Mouse (Mus musculus) MN1 (cell line): ENCODE data around the gene Ring1.
"Not testable (repeated sequence)": the region's sequence is repeated elsewhere in the genome, so short reads cannot be mapped to it uniquely, and the experiment has no call there.

Source experiments
- DNase-seq: peaks from one replicate; pipeline ENCODE4 v3.0.0-alpha.2; 2016; ENCODE audit warnings: low spot score

The Ring1 gene

DNA sequence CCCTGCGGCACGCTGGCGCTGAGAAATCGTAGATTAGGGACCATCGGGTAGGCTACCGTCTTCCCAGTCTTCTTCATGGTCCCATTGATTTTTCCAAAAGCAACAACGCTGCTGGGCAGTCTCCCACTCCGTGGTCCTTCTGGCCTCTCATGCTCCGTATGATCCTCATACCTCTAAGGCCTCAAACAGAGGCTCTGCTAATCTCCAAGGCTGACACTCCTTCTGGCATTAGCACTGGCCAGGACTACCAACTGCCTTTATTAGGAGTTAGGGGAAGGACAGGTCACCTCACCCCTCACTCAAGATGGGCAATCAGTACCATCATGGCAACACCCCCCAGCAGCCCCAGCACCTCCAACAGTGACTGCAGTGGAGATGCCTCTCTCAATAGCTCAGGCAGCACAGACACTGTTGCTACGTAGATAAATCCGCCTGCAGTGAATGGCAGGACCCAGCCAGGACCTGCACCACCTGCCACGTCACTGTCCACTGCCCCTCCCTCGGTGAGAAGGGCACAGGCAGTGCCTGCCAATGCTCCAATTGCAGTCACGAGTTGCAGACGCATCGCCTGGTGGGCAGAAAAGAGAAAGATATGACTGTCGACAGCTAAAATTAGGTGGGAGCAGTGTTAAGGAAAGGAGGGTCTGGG lies 4.1 kb upstream of the Ring1 start:
- peak; percentile 67 for DNase-seq

DNA sequence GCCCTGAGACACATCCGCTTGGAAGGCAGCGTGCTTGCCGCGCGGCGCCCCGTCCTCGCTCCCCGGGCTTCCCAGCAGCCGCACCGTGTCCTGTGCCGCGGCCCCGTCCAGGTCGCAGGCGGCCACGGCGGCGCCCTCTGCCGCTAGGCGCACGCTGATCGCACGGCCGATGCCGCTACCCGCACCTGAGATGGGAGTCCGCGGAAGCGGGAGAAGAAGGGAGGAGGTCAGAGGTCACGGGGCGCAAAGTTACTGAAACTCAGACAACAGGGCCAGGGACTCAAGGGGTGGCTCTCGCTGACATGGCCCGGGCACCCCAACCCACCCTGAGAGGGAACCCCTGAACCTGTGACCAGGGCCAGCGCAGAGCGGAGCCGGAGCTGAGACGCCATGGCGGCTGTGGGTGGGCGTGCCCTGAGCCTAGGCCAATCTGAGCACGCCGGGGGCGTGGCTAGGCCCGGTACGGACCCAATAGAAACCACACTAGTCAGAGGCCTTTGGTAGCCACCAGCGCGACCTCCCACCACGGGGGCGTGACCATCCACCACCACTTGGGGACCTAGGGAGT lies 3.3 kb upstream of the Ring1 start, which contains the start of gene H2-Ke6:
H2-Ke6 (minus strand) TSS at position 405 of the 568 bp plus-strand sequence.
- DNase-seq, result peak; percentile 86

DNA sequence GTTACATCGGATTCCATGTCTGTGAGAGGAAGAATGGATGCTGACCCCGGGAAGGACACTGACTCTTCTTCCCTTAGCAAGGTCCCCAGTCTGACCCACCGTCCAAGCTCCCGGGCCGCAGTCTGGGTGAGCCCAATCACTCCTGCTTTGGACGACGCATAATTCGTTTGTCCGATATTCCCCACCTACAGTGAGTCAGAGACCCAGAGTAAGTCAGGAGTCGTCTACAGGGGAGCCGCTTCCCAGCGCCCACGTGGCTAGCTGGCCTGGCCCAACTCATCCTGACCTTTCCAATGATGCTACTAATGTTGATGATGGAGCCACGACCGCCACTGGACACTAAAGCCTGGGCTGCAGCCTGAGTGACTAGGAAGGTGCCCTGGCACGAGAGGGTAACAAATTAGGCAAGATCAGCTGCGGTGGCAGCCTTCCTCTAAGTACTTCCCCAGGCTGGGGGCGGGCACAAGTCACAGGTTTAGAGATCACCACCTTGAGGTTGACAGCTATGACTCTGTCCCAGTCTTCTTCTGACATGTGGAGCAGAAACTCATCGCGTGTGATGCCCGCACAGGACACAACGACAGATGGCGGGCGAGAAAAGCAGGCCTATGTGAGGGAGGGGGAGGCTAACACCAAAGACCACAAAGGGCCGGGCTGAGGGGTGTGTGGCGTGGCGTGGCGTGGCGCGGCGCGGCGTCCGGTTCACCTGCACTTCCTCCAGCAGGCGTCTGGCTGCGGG lies 2.6 kb upstream of the Ring1 start:
- peak; percentile 51 for DNase-seq

DNA sequence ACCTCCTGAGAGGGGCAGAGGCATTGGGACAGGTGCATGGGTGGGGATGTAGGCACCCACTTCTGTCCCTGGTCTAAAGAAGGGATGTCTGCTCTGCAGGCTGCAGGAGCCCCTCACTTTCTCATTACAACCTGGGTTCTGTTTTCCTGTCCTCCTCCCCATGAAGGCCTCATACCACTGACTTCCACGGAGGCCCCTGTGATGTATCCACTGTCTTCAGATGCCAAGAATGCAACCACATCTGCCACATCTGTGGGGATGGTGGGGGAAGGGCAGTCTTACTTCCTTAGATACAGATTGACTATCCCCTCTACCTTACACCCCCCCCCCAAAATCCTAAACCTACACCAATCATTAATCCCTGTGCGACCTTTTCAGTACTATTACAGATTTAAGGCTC lies 1.7 kb upstream of the Ring1 start:
- DNase-seq, result no peak

- no peak for DNase-seq
Observed at GRCm38 (mm10) chr17:34025756-34026151, 1.3 kb upstream of the Ring1 start.

GRCm38 (mm10) chr17:34024861-34025755 lies 628 bp upstream of the Ring1 start:
- DNase-seq, result peak; percentile 77

GRCm38 (mm10) chr17:34023678-34024077 lies 802 bp downstream of the Ring1 start:
- DNase-seq, result no peak

- DNase-seq, result peak; percentile 6
Observed at GRCm38 (mm10) chr17:34022987-34023386, 1.5 kb downstream of the Ring1 start.

- no peak for DNase-seq
Observed at GRCm38 (mm10) chr17:34022414-34022783, 2.1 kb downstream of the Ring1 start.

DNA sequence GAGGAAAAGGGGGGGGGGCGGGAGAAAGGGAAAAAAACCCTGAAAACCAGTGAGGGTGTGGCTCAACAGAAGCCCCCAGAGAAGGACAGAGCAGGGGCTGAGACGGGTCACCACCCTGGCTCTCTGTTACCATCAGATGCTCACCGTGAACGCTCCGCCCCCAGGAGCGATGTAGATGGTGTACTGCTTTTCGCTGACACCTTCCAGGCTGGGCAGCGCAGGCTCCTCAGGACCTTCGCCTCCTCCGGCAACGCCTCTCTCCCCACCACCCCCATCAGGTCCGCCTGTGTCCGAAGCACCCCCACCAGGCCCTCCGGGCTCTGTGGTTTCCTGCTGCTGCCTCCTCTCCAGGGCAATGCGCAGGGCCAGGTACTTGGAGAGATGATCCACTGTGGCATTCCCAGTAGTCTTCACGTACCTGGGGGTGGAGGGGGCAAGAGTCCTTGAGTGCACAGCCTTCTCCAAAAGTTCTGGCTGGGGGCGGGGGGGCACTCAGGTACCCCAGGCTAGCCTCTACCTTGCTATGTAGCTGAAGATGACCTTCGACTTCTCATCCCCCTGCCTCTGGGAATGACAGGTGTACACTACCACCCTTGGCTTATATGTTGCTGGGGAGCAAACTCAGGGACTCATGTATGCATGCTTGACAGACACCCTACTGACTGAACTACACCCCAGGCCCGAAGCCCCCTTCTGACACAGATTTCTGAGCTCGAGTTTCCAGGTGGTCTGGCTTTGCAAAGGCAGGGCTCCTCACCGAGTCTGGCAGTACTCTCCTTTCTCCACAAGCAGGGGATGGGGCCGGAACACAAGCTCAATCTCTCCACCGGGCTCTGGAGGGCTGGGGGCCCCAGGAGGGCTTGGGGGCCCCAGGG lies 2.7 kb downstream of the Ring1 start:
- peak; percentile 5 for DNase-seq

GRCm38 (mm10) chr17:34013436-34013835 lies 11.0 kb downstream of the Ring1 start:
- DNase-seq, result no peak

GRCm38 (mm10) chr17:34010156-34010555 lies 14.3 kb downstream of the Ring1 start:
- DNase-seq, result peak; percentile 5

DNA sequence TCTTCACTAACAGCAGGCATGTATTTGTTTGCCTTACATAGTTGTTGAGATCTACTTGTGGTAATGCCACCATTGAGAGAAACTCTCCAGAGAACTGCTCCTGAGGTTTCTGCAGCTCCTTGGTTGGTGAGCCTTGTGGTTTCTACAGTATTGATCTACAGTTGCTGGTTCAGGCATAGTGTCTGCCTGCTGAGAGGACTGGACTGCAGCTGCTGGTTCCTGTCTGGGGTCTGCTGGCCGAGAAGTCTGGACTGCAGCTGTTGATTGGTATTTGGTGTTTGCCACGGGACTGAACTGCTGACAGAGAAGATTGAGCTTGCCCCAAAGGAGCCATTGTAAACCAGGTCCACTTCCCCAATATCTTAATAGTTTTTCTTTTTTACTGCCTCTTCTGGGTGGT lies 17.9 kb downstream of the Ring1 start:
- DNase-seq, result no peak

DNA sequence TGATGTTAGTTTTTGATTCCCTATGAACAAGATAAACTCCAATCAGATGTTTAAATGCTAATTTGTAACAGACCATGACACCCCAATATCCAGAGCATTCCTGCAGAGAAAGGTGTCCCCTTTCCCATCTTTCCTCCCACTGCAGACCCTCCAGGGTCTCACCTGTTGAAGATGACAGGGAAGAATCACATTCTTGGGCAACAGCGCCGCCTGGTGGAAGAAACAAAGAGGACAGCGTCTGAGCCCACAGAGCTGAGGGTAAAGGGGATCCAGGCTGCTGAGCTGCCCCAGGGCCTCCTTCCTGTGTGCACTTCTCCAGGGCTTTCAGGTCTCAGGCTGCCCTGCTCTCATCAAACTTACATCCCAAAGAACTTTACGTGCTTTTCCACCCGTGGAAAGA lies 21.1 kb downstream of the Ring1 start:
- peak; percentile 21 for DNase-seq

GRCm38 (mm10) chr17:34000796-34001195 lies 23.7 kb downstream of the Ring1 start:
- DNase-seq, result not testable (repeated sequence)

DNA sequence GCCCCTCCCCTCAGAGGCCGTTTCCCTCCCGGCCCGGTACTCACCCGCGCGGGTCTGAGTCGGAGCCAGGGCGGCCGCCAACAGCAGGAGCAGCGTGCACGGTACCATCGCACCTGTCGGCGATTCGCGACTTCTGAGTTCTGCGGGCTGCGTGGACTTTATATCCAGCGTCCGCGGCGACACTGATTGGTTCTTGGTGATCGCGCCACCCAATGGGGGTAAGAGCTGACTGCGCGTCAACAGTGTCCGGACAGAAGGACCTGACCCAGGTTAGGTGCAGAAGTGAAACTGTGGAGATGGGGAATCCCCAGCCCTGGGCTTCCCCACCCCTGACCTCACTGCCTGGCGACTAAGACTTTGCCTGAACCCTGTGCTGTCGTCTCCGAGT lies 24.3 kb downstream of the Ring1 start, which contains the start of gene H2-K1:
H2-K1 (minus strand) TSS at position 198 of the 388 bp plus-strand sequence.
- peak; percentile 94 for DNase-seq

DNA sequence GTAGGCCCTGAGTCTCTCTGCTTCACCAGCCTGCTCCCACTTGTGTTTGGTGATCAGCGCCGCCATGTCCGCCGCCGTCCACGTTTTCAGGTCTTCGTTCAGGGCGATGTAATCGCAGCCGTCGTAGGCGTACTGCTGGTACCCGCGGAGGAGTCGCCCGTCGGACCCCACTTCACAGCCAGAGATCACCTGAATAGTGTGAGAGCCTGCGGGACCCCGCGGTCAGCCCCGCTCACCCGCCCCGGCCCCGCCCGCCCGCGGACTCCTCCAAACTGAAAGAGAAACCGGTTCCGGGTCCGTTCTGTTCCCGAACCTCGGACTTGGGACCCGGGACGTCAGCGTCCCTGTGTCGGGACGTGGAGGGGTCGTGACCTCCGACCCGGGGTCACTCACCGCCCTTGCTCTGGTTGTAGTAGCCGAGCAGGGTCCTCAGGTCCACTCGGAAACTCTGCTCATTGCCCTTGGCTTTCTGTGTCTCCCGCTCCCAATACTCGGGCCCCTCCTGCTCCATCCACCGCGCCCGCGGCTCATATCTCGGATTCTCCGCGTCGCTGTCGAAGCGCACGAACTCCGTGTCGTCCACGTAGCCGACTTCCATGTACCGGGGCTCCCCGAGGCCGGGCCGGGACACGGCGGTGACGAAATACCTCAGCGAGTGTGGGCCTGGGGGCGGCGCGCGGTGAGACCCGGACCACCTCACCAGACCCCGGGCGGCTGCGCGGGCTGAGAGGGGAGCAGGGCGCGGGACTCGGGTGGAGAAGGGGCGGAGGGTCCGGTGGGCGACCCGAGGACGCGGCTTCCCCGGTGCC lies 24.9 kb downstream of the Ring1 start:
- peak; percentile 48 for DNase-seq

GRCm38 (mm10) chr17:33998697-33999096 lies 25.8 kb downstream of the Ring1 start:
- DNase-seq, result peak; percentile 25

DNA sequence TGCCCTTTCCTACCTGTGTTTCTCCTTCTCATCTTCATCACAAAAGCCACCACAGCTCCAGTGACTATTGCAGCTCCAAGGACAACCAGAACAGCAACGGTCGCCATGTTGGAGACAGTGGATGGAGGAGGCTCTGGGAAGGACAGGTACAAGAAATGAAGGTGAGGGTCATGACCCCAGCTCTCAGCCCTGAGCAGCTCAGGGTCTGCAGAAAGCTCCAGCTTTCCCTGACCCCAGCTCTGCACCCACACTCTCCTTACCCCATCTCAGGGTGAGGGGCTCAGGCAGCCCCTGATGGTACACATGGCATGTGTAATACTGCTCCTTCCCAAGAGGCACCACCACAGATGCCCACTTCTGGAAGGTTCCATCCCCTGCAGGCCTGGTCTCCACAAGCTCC lies 27.5 kb downstream of the Ring1 start:
- DNase-seq, result not testable (repeated sequence)

DNA sequence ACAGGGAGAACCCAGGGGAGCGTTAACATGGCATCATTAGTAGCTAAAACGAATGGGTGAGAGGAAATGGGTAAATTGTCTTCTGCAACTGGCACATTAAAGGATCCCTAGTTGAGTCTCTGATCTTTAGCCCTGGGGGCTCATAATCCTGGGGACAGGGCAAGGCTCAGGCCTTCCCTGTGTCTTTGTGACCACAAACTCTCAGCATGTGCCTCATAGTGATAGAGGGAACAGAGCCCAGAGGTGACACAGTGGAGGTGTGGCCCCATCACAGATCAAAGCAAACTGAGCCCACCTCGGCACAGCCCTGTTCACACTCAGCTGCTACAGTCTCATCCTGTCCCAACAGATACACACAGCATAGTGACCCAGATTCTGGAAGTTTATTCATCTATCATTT lies 28.8 kb downstream of the Ring1 start:
- DNase-seq, result no peak
